Mouse (Mus musculus) thymus, adult 2 months (tissue): ENCODE data around the gene Megf11.

Source experiments
- CTCF ChIP-seq: fragments of 200-500 bp; IDR thresholded peaks from 2 replicates; pipeline ENCODE4 v1.5.1; 2012; ENCODE audit warnings: mild to moderate bottlenecking, control low read depth, low read length, moderate library complexity, borderline replicate concordance; ENCODE audit not compliant: control insufficient read depth, poor library complexity, insufficient read depth; ENCODE audit errors: extremely low read depth
- POLR2A ChIP-seq: fragments of 200-500 bp; IDR thresholded peaks from 2 replicates; pipeline ENCODE4 v1.6.1; 2012; ENCODE audit warnings: mild to moderate bottlenecking, low read length, control low read depth, moderate library complexity; ENCODE audit not compliant: control insufficient read depth, poor library complexity, insufficient read depth; ENCODE audit errors: extremely low read depth

DNA sequence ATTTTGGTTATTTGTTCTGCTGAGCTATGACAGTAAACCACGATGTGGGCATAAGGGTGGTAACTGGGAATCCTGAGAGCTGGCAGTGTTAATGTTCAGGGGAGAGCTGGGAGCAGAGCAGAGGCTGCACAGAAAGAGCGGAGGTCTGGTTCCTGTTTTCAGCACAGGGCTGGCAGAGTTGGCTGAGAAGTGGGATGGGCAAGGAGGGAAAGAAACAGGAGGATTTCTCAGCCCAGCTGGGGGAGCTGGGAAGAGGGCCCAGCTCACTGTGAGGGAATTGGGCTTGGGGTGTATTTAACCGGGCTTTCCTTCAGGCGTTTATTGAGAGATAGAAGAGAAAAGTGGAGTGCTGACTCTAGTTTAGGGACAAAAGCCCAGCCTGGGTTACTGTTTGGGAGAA lies 88.3 kb downstream of the Megf11 start:
- TF ChIP-seq CTCF (no peak), POLR2A (no peak)
